Mouse (Mus musculus): ENCODE data around the gene BC067074.

DNA sequence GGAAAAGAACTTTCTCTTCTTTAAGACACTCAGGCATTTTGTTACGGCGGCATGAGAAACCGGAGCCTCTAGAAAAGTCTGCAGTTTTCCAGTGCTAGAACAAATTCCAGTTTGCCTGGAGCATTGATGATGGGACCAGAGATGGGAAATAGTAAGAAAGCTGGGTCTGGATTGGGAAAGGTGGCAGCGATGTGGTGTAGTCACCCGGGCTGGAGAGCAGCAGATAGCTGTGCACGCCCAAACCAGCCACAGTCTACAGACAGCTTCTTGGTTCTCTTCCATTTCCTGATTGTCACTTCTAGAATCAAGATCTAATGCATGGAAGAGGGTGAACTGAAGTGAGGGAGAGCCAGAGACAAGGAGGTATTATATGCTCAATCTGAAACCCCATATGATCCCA is 100.4 kb downstream of the BC067074 start:
- TF ChIP-seq CTCF (IDR thresholded peaks at IDR 0.05; ENCODE audit: control insufficient read depth, insufficient read depth, insufficient replicate concordance, low read depth, low read length): no peak
- no peak for TF ChIP-seq POLR2A (IDR thresholded peaks at IDR 0.05; ENCODE audit: control insufficient read depth, low read depth, low read length)
